19 mouse cellular contexts compared by ENCODE assay signal in the genomic region with DNA sequence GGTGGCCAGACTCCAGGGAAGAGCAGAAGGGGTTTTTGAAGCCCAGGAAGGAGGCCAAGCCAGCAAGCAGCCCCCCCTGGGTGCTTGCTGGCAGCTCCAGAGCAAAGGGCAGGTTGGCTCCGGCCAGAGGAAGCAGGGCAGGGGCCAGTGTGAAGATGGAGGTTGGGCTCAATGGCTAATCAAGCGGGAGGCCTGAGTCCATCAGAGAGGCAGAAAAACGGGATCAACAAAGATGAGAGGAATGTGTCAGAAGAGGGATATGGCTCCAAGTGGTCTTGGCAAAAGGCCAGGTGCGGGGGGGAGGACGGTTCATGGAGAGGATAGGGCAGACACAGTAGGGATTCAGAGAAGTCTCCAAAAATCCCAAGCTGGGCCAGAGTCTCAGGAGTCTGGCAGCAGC. TPM values are rescaled to one million over a fixed set of nuclear protein-coding genes. Genes with fewer than 3 reads are reported as not detected.
A peak's percentile ranks its signal among the peaks of the same experiment; 100 is the strongest.
DNase-seq lines count a peak whose midpoint lies in the region; ATAC-seq and TF ChIP-seq lines count a peak whose summit lies in the region.
"Had no signal": no experiment of that assay in that cellular context is flagged by ENCODE, and none has a peak within 500 bp of the region (broad histone marks: within the 10 kb centered on the region; RNA-seq: fewer than 3 reads in every experiment).

No protein-coding gene starts in this region.

- H3K4me2 ChIP-seq in forebrain, embryonic 14.5 days (ENCODE audit: low read length) = no peak overlapping the region
- no peak overlapping the region for H3K4me2 ChIP-seq in forebrain, embryonic 12.5 days
- no peak overlapping the region for H3K4me2 ChIP-seq in lung, embryonic 14.5 days
- H3K4me2 ChIP-seq in intestine, embryonic 15.5 days (replicated peaks) = no peak overlapping the region
- H3K4me2 ChIP-seq: embryonic facial prominence, embryonic 13.5 days; heart, embryonic 11.5 days had no signal

- H3K4me3 ChIP-seq in forebrain, embryonic 14.5 days (ENCODE audit: low read depth, low read length) = no peak overlapping the region
- H3K4me3 ChIP-seq in forebrain, embryonic 12.5 days (replicated peaks) = no peak overlapping the region
- H3K4me3 ChIP-seq in lung, embryonic 14.5 days (ENCODE audit: low read depth, low read length) = no peak overlapping the region
- H3K4me3 ChIP-seq in intestine, embryonic 15.5 days (replicated peaks) = no peak overlapping the region
- H3K4me3 ChIP-seq: embryonic facial prominence, embryonic 13.5 days had no signal

- no peaks in the 10 kb centered on the region for H3K4me1 ChIP-seq in forebrain, embryonic 14.5 days (ENCODE audit: control insufficient read depth, insufficient read depth, low read length)
- no peaks in the 10 kb centered on the region for H3K4me1 ChIP-seq in forebrain, embryonic 12.5 days
- peaks cover 14% of the 10 kb centered on the region for H3K4me1 ChIP-seq in lung, embryonic 14.5 days (ENCODE audit: insufficient read depth)
- peaks cover 8% of the 10 kb centered on the region; the same call in 1 of the 2 replicates for H3K4me1 ChIP-seq in intestine, embryonic 15.5 days (replicated peaks)

- ATAC-seq in forebrain, embryonic 14.5 days = no peak
- no peak for ATAC-seq in forebrain, embryonic 12.5 days (ENCODE audit: low FRiP score)
- peak; percentile 85 for ATAC-seq in lung, embryonic 14.5 days (ENCODE audit: insufficient read depth)
- 0 out of 2 replicates have a peak, but pooled peaks have one; percentile 39 for ATAC-seq in intestine, embryonic 15.5 days
- ATAC-seq: forebrain, embryonic 16.5 days; hindbrain, embryonic 16.5 days; midbrain, embryonic 16.5 days had no signal

- WGBS in forebrain, embryonic 14.5 days = 56% methylated on average over 5 of the region's 5 CpGs
- 77% methylated on average over 5 of the region's 5 CpGs for WGBS in forebrain, embryonic 12.5 days
- WGBS in lung, embryonic 14.5 days = 16% methylated on average over 5 of the region's 5 CpGs
- WGBS in intestine, embryonic 15.5 days = 43% methylated on average over 5 of the region's 5 CpGs

- no peaks in the 10 kb centered on the region for H3K27me3 ChIP-seq in forebrain, embryonic 14.5 days (replicated peaks; ENCODE audit: control insufficient read depth, insufficient read depth, low read length)
- 0 out of 2 replicates have a peak, but pooled peaks cover 3% of the 10 kb centered on the region for H3K27me3 ChIP-seq in forebrain, embryonic 12.5 days
- no peaks in the 10 kb centered on the region for H3K27me3 ChIP-seq in lung, embryonic 14.5 days (ENCODE audit: insufficient read depth, low read length)
- no peaks in the 10 kb centered on the region for H3K27me3 ChIP-seq in intestine, embryonic 15.5 days (replicated peaks)

- intact Hi-C loops in left cerebral cortex, postnatal 10 days (cut with DNase I) = no loop called here

- no peaks in the 10 kb centered on the region for H3K36me3 ChIP-seq in forebrain, embryonic 14.5 days (ENCODE audit: control insufficient read depth, insufficient read depth, low read length)
- no peaks in the 10 kb centered on the region for H3K36me3 ChIP-seq in forebrain, embryonic 12.5 days (replicated peaks)
- H3K36me3 ChIP-seq in lung, embryonic 14.5 days (ENCODE audit: insufficient read depth) = no peaks in the 10 kb centered on the region
- H3K36me3 ChIP-seq in intestine, embryonic 15.5 days = no peaks in the 10 kb centered on the region
- H3K36me3 ChIP-seq: embryonic facial prominence, embryonic 13.5 days had no signal

- H3K9me3 ChIP-seq in forebrain, embryonic 14.5 days (replicated peaks; ENCODE audit: control insufficient read depth, low read length) = no peaks in the 10 kb centered on the region
- no peaks in the 10 kb centered on the region for H3K9me3 ChIP-seq in forebrain, embryonic 12.5 days
- H3K9me3 ChIP-seq in lung, embryonic 14.5 days (ENCODE audit: low read depth, low read length) = no peaks in the 10 kb centered on the region
- H3K9me3 ChIP-seq in intestine, embryonic 15.5 days = no peaks in the 10 kb centered on the region
- H3K9me3 ChIP-seq: embryonic facial prominence, embryonic 13.5 days had no signal

- no peak overlapping the region for H3K27ac ChIP-seq in forebrain, embryonic 14.5 days (ENCODE audit: low read depth, low read length)
- H3K27ac ChIP-seq in forebrain, embryonic 12.5 days = no peak overlapping the region
- H3K27ac ChIP-seq in lung, embryonic 14.5 days (ENCODE audit: low read depth) = peak overlapping the region; percentile 69
- H3K27ac ChIP-seq in intestine, embryonic 15.5 days = no peak overlapping the region
- H3K27ac ChIP-seq: macrophage had no signal

- no peak for TF ChIP-seq CTCF in lung, embryonic 14.5 days (IDR thresholded peaks at IDR 0.05; ENCODE audit: low read depth)

- DNase-seq in forebrain, embryonic 14.5 days (ENCODE audit: low spot score) = peak; percentile 12
- peak; percentile 91 for DNase-seq in lung, embryonic 14.5 days
- DNase-seq in lung, postnatal 25 days (ENCODE audit: low spot score) = no peak
- DNase-seq in lung, postnatal 10 days = peak; percentile 87
- DNase-seq in left cerebral cortex, postnatal 10 days (ENCODE audit: extremely low spot score in 1 of 2, low spot score in 2 of 2) = no peak
- no peak for DNase-seq in thymus, postnatal 0 days (ENCODE audit: low spot score)
- DNase-seq: adrenal gland, adult 2 months; gastrocnemius, postnatal 10 days; layer of hippocampus, postnatal 36 days; right cerebral cortex, postnatal 25 days; thymus, postnatal 36 days had no signal

- no peak overlapping the region for H3K9ac ChIP-seq in forebrain, embryonic 14.5 days (ENCODE audit: low read length)
- no peak overlapping the region for H3K9ac ChIP-seq in forebrain, embryonic 12.5 days
- no peak overlapping the region for H3K9ac ChIP-seq in lung, embryonic 14.5 days
- no peak overlapping the region for H3K9ac ChIP-seq in intestine, embryonic 15.5 days
- H3K9ac ChIP-seq: embryonic facial prominence, embryonic 13.5 days had no signal

RNA-seq across cellular contexts. Expression of gene Cebpa, which starts 22.4 kb away (rescaled TPM):
- polyA plus RNA-seq in forebrain, embryonic 14.5 days (2014; fragmentation: Nextera tagmentation; extraction: Ambion mirVana) = 0.38 and 0.62 TPM in 2 replicates
- polyA plus RNA-seq in forebrain, embryonic 12.5 days (2016; fragmentation: Nextera tagmentation; extraction: Ambion mirVana) = 0.58 and 1.1 TPM in 2 replicates
- 5.1 and 6.0 TPM in 2 replicates for polyA plus RNA-seq in lung, embryonic 14.5 days (2014; fragmentation: Nextera tagmentation; extraction: Ambion mirVana)
- 13.9 and 14.1 TPM in 2 replicates for polyA plus RNA-seq in intestine, embryonic 15.5 days (2015; fragmentation: Nextera tagmentation; extraction: Ambion mirVana)
- 1 to 10 TPM; 3.3 to 4.7 TPM for total RNA-seq in left cerebral cortex, postnatal 10 days (2021)
- polyA plus RNA-seq in thymus, postnatal 0 days (2015; fragmentation: Nextera tagmentation; extraction: Ambion mirVana) = 5.2 and 6.2 TPM in 2 replicates

RNA-seq across cellular contexts. Expression of gene Slc7a10, which starts 44.7 kb away (rescaled TPM):
- polyA plus RNA-seq in forebrain, embryonic 14.5 days (2014; fragmentation: Nextera tagmentation; extraction: Ambion mirVana) = 2.1 and 4.2 TPM in 2 replicates
- 1.5 and 1.6 TPM in 2 replicates for polyA plus RNA-seq in forebrain, embryonic 12.5 days (2016; fragmentation: Nextera tagmentation; extraction: Ambion mirVana)
- polyA plus RNA-seq in lung, embryonic 14.5 days (2014; fragmentation: Nextera tagmentation; extraction: Ambion mirVana) = 1.4 and 1.8 TPM in 2 replicates
- 1.6 and 1.7 TPM in 2 replicates for polyA plus RNA-seq in intestine, embryonic 15.5 days (2015; fragmentation: Nextera tagmentation; extraction: Ambion mirVana)
- total RNA-seq in left cerebral cortex, postnatal 10 days (2021) = 10 to 100 TPM; 42.6 to 43.4 TPM
- 0.28 and 0.33 TPM in 2 replicates for polyA plus RNA-seq in thymus, postnatal 0 days (2015; fragmentation: Nextera tagmentation; extraction: Ambion mirVana)
- polyA plus RNA-seq: macrophage had no signal

Comparison
In these comparisons a context has a peak if more than half of its experiments do, and no peak if none do; other contexts are left out.
1. DNase-seq: peak in forebrain, embryonic 14.5 days (single experiment), lung, embryonic 14.5 days (single experiment) and lung, postnatal 10 days (single experiment); none in lung, postnatal 25 days (single experiment), left cerebral cortex, postnatal 10 days (0 of 2) and thymus, postnatal 0 days (single experiment).
2. ATAC-seq: peak in lung, embryonic 14.5 days (single experiment) and intestine, embryonic 15.5 days (single experiment); none in forebrain, embryonic 14.5 days (single experiment) and forebrain, embryonic 12.5 days (single experiment).